8 mouse cellular contexts compared by ENCODE assay signal in the genomic region with DNA sequence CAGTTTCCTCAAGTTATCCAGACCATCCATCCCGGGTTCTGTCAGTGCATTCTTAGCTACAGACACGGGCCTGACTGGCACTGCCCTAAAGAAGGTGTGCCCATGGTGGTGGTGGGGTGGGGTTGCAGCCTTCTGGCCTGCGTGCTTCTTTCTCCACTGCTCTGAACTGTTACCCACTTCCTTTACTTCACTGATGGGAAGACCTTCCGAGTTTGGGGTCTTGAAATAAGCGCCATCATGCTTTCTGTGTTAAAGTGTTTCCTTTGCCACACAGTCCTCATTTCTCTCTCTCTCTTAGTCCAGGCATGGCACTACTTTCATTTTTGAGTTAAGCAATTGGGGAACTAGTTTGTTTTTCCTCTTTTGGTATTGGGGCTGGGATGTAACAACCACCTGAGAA. TPM values are rescaled to one million over a fixed set of nuclear protein-coding genes. Genes with fewer than 3 reads are reported as not detected.
DNase-seq lines count a peak whose midpoint lies in the region; ATAC-seq lines count a peak whose summit lies in the region.

No protein-coding gene starts in this region.

- peak overlapping the region; percentile 75; the same call in 1 of the 2 replicates for H3K27ac ChIP-seq in heart, embryonic 15.5 days
- peak overlapping the region; percentile 83; the same call in 1 of the 2 replicates for H3K27ac ChIP-seq in hindbrain, embryonic 13.5 days
- H3K27ac ChIP-seq in midbrain, embryonic 11.5 days (ENCODE audit: low read depth, low read length), result no peak overlapping the region

- H3K4me2 ChIP-seq in heart, embryonic 15.5 days, result peak overlapping the region; percentile 93
- H3K4me2 ChIP-seq in hindbrain, embryonic 13.5 days, result peak overlapping the region; percentile 73
- H3K4me2 ChIP-seq in midbrain, embryonic 11.5 days, result peak overlapping the region; percentile 75

- H3K36me3 ChIP-seq in heart, embryonic 15.5 days, result no peaks in the 10 kb centered on the region
- H3K36me3 ChIP-seq in hindbrain, embryonic 13.5 days, result no peaks in the 10 kb centered on the region
- H3K36me3 ChIP-seq in midbrain, embryonic 11.5 days (ENCODE audit: control insufficient read depth, insufficient read depth, low read length), result no peaks in the 10 kb centered on the region

- peaks cover 6% of the 10 kb centered on the region for H3K4me1 ChIP-seq in heart, embryonic 15.5 days (replicated peaks)
- H3K4me1 ChIP-seq in hindbrain, embryonic 13.5 days (replicated peaks), result peaks cover 43% of the 10 kb centered on the region
- H3K4me1 ChIP-seq in midbrain, embryonic 11.5 days (ENCODE audit: control insufficient read depth, insufficient read depth, low read length), result peaks cover 15% of the 10 kb centered on the region

- WGBS in heart, embryonic 15.5 days, result 31% methylated on average over 5 of the region's 5 CpGs
- WGBS in hindbrain, embryonic 13.5 days, result 45% methylated on average over 5 of the region's 5 CpGs
- WGBS in midbrain, embryonic 11.5 days, result 54% methylated on average over 5 of the region's 5 CpGs

- intact Hi-C loops in gastrocnemius, postnatal 14 days (cut with DNase I; ENCODE audit: low total_unique reads), result no loop called here

- H3K9me3 ChIP-seq in heart, embryonic 15.5 days (replicated peaks), result no peaks in the 10 kb centered on the region
- H3K9me3 ChIP-seq in hindbrain, embryonic 13.5 days, result no peaks in the 10 kb centered on the region
- H3K9me3 ChIP-seq in midbrain, embryonic 11.5 days (ENCODE audit: control insufficient read depth, low read length), result no peaks in the 10 kb centered on the region

- no peaks in the 10 kb centered on the region for H3K27me3 ChIP-seq in heart, embryonic 15.5 days
- no peaks in the 10 kb centered on the region for H3K27me3 ChIP-seq in hindbrain, embryonic 13.5 days
- no peaks in the 10 kb centered on the region for H3K27me3 ChIP-seq in midbrain, embryonic 11.5 days (ENCODE audit: control insufficient read depth, insufficient read depth, low read length)

- peak overlapping the region; percentile 89 for H3K4me3 ChIP-seq in heart, embryonic 15.5 days
- peak overlapping the region; percentile 76 for H3K4me3 ChIP-seq in hindbrain, embryonic 13.5 days
- peak overlapping the region; percentile 74 for H3K4me3 ChIP-seq in midbrain, embryonic 11.5 days (ENCODE audit: low read depth, low read length)

- no peak overlapping the region for H3K9ac ChIP-seq in heart, embryonic 15.5 days
- H3K9ac ChIP-seq in hindbrain, embryonic 13.5 days, result peak overlapping the region; percentile 83
- peak overlapping the region; percentile 49; the same call in 1 of the 2 replicates for H3K9ac ChIP-seq in midbrain, embryonic 11.5 days (ENCODE audit: low read length)

- ATAC-seq in heart, embryonic 15.5 days (replicated peaks; ENCODE audit: insufficient number of reproducible peaks, insufficient read depth, low FRiP score, low read depth), result no peak
- ATAC-seq in activated CD4-positive, CD25-positive, alpha-beta regulatory T cell, adult 4 months, result peak; percentile 30
- ATAC-seq in hindbrain, embryonic 13.5 days (ENCODE audit: low FRiP score), result peak; percentile 60
- peak; percentile 22 for ATAC-seq in midbrain, embryonic 11.5 days (ENCODE audit: low FRiP score)

- no peak for DNase-seq in heart, adult 8-10 months (ENCODE audit: low spot score)
- no peak for DNase-seq in midbrain, embryonic 11.5 days (ENCODE audit: low spot score, missing footprints)
- DNase-seq in ovary, postnatal 14 days (ENCODE audit: low spot score), result no peak
- DNase-seq in right cerebral cortex, postnatal 14 days, result no peak
- no peak for DNase-seq in gastrocnemius, postnatal 14 days

RNA-seq across cellular contexts. Expression of a gene that starts 1.3 kb away (rescaled TPM):
- polyA plus RNA-seq in heart, embryonic 15.5 days (2015; fragmentation: Nextera tagmentation; extraction: Ambion mirVana), result 15.3 and 15.5 TPM in 2 replicates
- 10 to 100 TPM; 11.5 to 17.2 (median 14.1) TPM for total RNA-seq in heart, adult 8-10 months (2022)
- 10 to 100 TPM; 23.0 to 32.5 TPM for polyA plus RNA-seq in activated CD4-positive, CD25-positive, alpha-beta regulatory T cell, adult 4 months (2017; shearing (Covaris generic))
- polyA plus RNA-seq in hindbrain, embryonic 13.5 days (2015; fragmentation: Nextera tagmentation; extraction: Ambion mirVana), result 47.9 and 51.3 TPM in 2 replicates
- 52.0 and 53.4 TPM in 2 replicates for polyA plus RNA-seq in midbrain, embryonic 11.5 days (2014; fragmentation: Nextera tagmentation; extraction: Ambion mirVana)
- total RNA-seq in gastrocnemius, postnatal 14 days (2021), result 1 to 10 TPM; 5.2 to 5.3 TPM

RNA-seq across cellular contexts. Expression of a gene that starts 54.8 kb away (rescaled TPM):
- polyA plus RNA-seq in heart, embryonic 15.5 days (2015; fragmentation: Nextera tagmentation; extraction: Ambion mirVana), result 266 and 311 TPM in 2 replicates
- 10 to 100 TPM; 54.1 to 62.0 (median 59.1) TPM for total RNA-seq in heart, adult 8-10 months (2022)
- polyA plus RNA-seq in activated CD4-positive, CD25-positive, alpha-beta regulatory T cell, adult 4 months (2017; shearing (Covaris generic)), result 100 to 1,000 TPM; 744 to 779 TPM
- 517 TPM in 2 replicates for polyA plus RNA-seq in hindbrain, embryonic 13.5 days (2015; fragmentation: Nextera tagmentation; extraction: Ambion mirVana)
- polyA plus RNA-seq in midbrain, embryonic 11.5 days (2014; fragmentation: Nextera tagmentation; extraction: Ambion mirVana), result 757 and 781 TPM in 2 replicates
- 10 to 100 TPM; 48.2 to 55.3 TPM for total RNA-seq in gastrocnemius, postnatal 14 days (2021)

RNA-seq across cellular contexts. Expression of a gene that starts 55.3 kb away (rescaled TPM):
- polyA plus RNA-seq in heart, embryonic 15.5 days (2015; fragmentation: Nextera tagmentation; extraction: Ambion mirVana), result 1,124 and 1,142 TPM in 2 replicates
- 100 to 1,000 TPM; 367 to 444 (median 409) TPM for total RNA-seq in heart, adult 8-10 months (2022)
- 1,000 to 10,000 TPM in 1 of 2 experiments, 100 to 1,000 TPM in 1; 998 to 1,298 TPM for polyA plus RNA-seq in activated CD4-positive, CD25-positive, alpha-beta regulatory T cell, adult 4 months (2017; shearing (Covaris generic))
- polyA plus RNA-seq in hindbrain, embryonic 13.5 days (2015; fragmentation: Nextera tagmentation; extraction: Ambion mirVana), result 1,784 and 1,810 TPM in 2 replicates
- 1,654 and 1,893 TPM in 2 replicates for polyA plus RNA-seq in midbrain, embryonic 11.5 days (2014; fragmentation: Nextera tagmentation; extraction: Ambion mirVana)
- 100 to 1,000 TPM; 255 to 265 TPM for total RNA-seq in gastrocnemius, postnatal 14 days (2021)
